Comparison of ENCODE assay signal across 19 mouse cellular contexts in the genomic region with DNA sequence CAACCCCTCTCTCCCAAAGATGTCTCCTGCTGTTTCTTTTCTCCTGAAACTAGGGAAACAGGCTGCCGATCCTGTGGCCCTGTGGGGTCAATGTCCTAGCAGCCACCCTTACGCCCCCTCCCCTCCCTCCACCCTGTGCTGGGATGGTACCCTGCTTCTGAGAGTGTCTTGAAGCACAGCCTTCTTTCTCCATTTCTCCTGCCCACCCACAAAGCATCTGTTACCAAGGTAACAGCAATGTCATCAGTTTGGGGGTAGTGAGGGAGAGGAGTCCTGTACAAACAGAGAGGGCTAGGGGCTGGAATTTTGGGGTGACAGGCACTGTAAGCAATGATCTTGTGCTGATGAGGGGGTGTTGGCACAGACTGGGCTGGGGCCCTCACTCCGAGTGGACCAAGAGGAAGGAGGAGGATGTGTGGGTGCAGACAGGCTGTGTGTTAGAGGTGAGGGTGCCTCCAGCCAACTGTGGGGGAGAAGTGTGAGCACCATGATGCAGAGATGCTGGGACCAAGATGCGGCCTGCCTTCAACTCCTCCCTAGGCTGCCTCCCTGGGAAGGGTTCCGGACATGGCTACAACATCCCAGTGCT. TPM values are rescaled to one million over a fixed set of nuclear protein-coding genes. Genes with fewer than 3 reads are reported as not detected.
DNase-seq lines count a peak whose midpoint lies in the region; ATAC-seq and TF ChIP-seq lines count a peak whose summit lies in the region.
"Had no signal": no experiment of that assay in that cellular context is flagged by ENCODE, and none has a peak within 500 bp of the region (broad histone marks: within the 10 kb centered on the region; RNA-seq: fewer than 3 reads in every experiment).

No protein-coding gene starts in this region.

- H3ac ChIP-seq in myocyte (ENCODE audit: control insufficient read depth, insufficient read length): no peak overlapping the region

- no peak overlapping the region for H3K4me2 ChIP-seq in forebrain, postnatal 0 days (ENCODE audit: low read depth)
- no peak overlapping the region for H3K4me2 ChIP-seq in forebrain, embryonic 11.5 days (ENCODE audit: low read depth, low read length, severe bottlenecking)
- H3K4me2 ChIP-seq in neural tube, embryonic 11.5 days (ENCODE audit: low read depth): no peak overlapping the region
- H3K4me2 ChIP-seq in myocyte (ENCODE audit: low read depth): peak overlapping the region; percentile 42
- H3K4me2 ChIP-seq: hindbrain, embryonic 15.5 days; liver, embryonic 12.5 days; lung, embryonic 14.5 days had no signal

- ATAC-seq in forebrain, postnatal 0 days: peak; percentile 23; the same call in 1 of the 2 replicates
- no peak for ATAC-seq in forebrain, embryonic 11.5 days (replicated peaks; ENCODE audit: low FRiP score)
- ATAC-seq in neural tube, embryonic 11.5 days (ENCODE audit: insufficient read depth, low FRiP score, low TSS enrichment): no peak
- ATAC-seq: forebrain, embryonic 14.5 days; liver, embryonic 12.5 days had no signal

- no peaks in the 10 kb centered on the region for H3K79me2 ChIP-seq in myocyte (ENCODE audit: control insufficient read depth, insufficient read depth)

- DNase-seq in forebrain, postnatal 0 days: no peak
- no peak for DNase-seq in forebrain, embryonic 11.5 days (ENCODE audit: low spot score)
- DNase-seq in left cerebral cortex, adult 18-20 months (ENCODE audit: low spot score in 2 of 2): peak; percentile 50 to 68
- no peak for DNase-seq in left cerebral cortex, postnatal 10 days (ENCODE audit: extremely low spot score in 1 of 2, low spot score in 2 of 2)
- DNase-seq in neural tube, embryonic 11.5 days (ENCODE audit: low spot score): peak; percentile 6
- DNase-seq in neural tube, embryonic 10.5 days (ENCODE audit: extremely low spot score, low spot score): no peak
- DNase-seq in ovary, postnatal 14 days (ENCODE audit: low spot score): no peak
- DNase-seq: adrenal gland, adult 8-10 months; cerebellum, postnatal 25 days; kidney, adult 11 months; kidney, postnatal 10 days; lung, embryonic 14.5 days; lung, postnatal 4 days had no signal

- H3K27me3 ChIP-seq in forebrain, postnatal 0 days (ENCODE audit: insufficient read depth, low read length): 0 out of 2 replicates have a peak, but pooled peaks cover 5% of the 10 kb centered on the region
- H3K27me3 ChIP-seq in forebrain, embryonic 11.5 days (ENCODE audit: control insufficient read depth, insufficient read depth, low read length): peaks cover 2% of the 10 kb centered on the region; the same call in 1 of the 2 replicates
- H3K27me3 ChIP-seq in neural tube, embryonic 11.5 days (ENCODE audit: control insufficient read depth, insufficient read depth, low read length): no peaks in the 10 kb centered on the region
- no peaks in the 10 kb centered on the region for H3K27me3 ChIP-seq in myocyte (ENCODE audit: control insufficient read depth, insufficient read depth, insufficient read length)
- H3K27me3 ChIP-seq: CH12.LX had no signal

- no peaks in the 10 kb centered on the region for H3K36me3 ChIP-seq in forebrain, postnatal 0 days (ENCODE audit: insufficient read depth)
- H3K36me3 ChIP-seq in forebrain, embryonic 11.5 days (ENCODE audit: control insufficient read depth, insufficient read depth, low read length): no peaks in the 10 kb centered on the region
- H3K36me3 ChIP-seq in neural tube, embryonic 11.5 days (ENCODE audit: control insufficient read depth, insufficient read depth, low read length): no peaks in the 10 kb centered on the region
- no peaks in the 10 kb centered on the region for H3K36me3 ChIP-seq in myocyte (ENCODE audit: control insufficient read depth, insufficient read depth)
- H3K36me3 ChIP-seq: hindbrain, embryonic 15.5 days; liver, embryonic 12.5 days had no signal

- H3K4me1 ChIP-seq in forebrain, postnatal 0 days (ENCODE audit: insufficient read depth): no peaks in the 10 kb centered on the region
- no peaks in the 10 kb centered on the region for H3K4me1 ChIP-seq in forebrain, embryonic 11.5 days (replicated peaks; ENCODE audit: control insufficient read depth, insufficient read depth, low read length)
- H3K4me1 ChIP-seq in neural tube, embryonic 11.5 days (ENCODE audit: control insufficient read depth, insufficient read depth, low read length): no peaks in the 10 kb centered on the region; the same call in 1 of the 2 replicates
- H3K4me1 ChIP-seq: liver, embryonic 12.5 days had no signal

- no peak overlapping the region for H3K27ac ChIP-seq in forebrain, postnatal 0 days (ENCODE audit: low read depth, low read length)
- H3K27ac ChIP-seq in forebrain, embryonic 11.5 days (ENCODE audit: low read depth, low read length): no peak overlapping the region
- no peak overlapping the region for H3K27ac ChIP-seq in neural tube, embryonic 11.5 days (ENCODE audit: low read depth, low read length)
- H3K27ac ChIP-seq: hindbrain, embryonic 15.5 days; liver, embryonic 12.5 days; stomach, postnatal 0 days had no signal

- TF ChIP-seq CTCF in forebrain, postnatal 0 days (IDR thresholded peaks at IDR 0.05; ENCODE audit: low read depth): no peak

- no peak overlapping the region for H3K9ac ChIP-seq in forebrain, postnatal 0 days
- H3K9ac ChIP-seq in forebrain, embryonic 11.5 days (ENCODE audit: low read length): no peak overlapping the region
- H3K9ac ChIP-seq in neural tube, embryonic 11.5 days (ENCODE audit: low read length): no peak overlapping the region
- H3K9ac ChIP-seq: hindbrain, embryonic 15.5 days; liver, embryonic 12.5 days; lung, embryonic 14.5 days had no signal

- intact Hi-C loops in left cerebral cortex, postnatal 10 days (cut with DNase I): no loop called here

- 76% methylated on average over 5 of the region's 5 CpGs for WGBS in forebrain, postnatal 0 days
- WGBS in forebrain, embryonic 11.5 days: 79% methylated on average over 4 of the region's 5 CpGs
- 79% methylated on average over 5 of the region's 5 CpGs for WGBS in neural tube, embryonic 11.5 days

- TF ChIP-seq POLR2A in myocyte (IDR thresholded peaks at IDR 0.05; ENCODE audit: insufficient read length, low read depth): no peak

- no peaks in the 10 kb centered on the region for H3K9me3 ChIP-seq in forebrain, postnatal 0 days (ENCODE audit: low read length)
- no peaks in the 10 kb centered on the region for H3K9me3 ChIP-seq in forebrain, embryonic 11.5 days (ENCODE audit: control insufficient read depth, low read length)
- H3K9me3 ChIP-seq in neural tube, embryonic 11.5 days (ENCODE audit: control insufficient read depth, low read length): no peaks in the 10 kb centered on the region
- H3K9me3 ChIP-seq: hindbrain, embryonic 15.5 days; liver, embryonic 12.5 days had no signal

- no peak overlapping the region for H3K4me3 ChIP-seq in forebrain, postnatal 0 days (ENCODE audit: low read depth, low read length)
- H3K4me3 ChIP-seq in forebrain, embryonic 11.5 days (ENCODE audit: low read depth, low read length): no peak overlapping the region
- no peak overlapping the region for H3K4me3 ChIP-seq in neural tube, embryonic 11.5 days (ENCODE audit: low read depth, low read length)
- H3K4me3 ChIP-seq in myocyte: no peak overlapping the region
- H3K4me3 ChIP-seq: hindbrain, embryonic 15.5 days; liver, embryonic 12.5 days had no signal

TF ChIP-seq in myocyte, 11 proteins besides CTCF, POLR2A, EP300 and RAD21:
- TF ChIP-seq E2F4 (IDR thresholded peaks at IDR 0.05; ENCODE audit: insufficient read depth) (no peak), MYOG (IDR thresholded peaks at IDR 0.05; ENCODE audit: control insufficient read depth in 1 of 3, insufficient read depth in 1 of 3, insufficient read length in 2 of 3, low read depth in 2 of 3) (no peak), POLR2AphosphoS2 (IDR thresholded peaks at IDR 0.05; ENCODE audit: insufficient read length, low read depth) (no peak), MYOD1 (IDR thresholded peaks at IDR 0.05; ENCODE audit: control insufficient read depth in 1 of 3, insufficient read length in 2 of 3, low read depth in 2 of 3) (no peak), TCF3 (IDR thresholded peaks at IDR 0.05; ENCODE audit: insufficient read length, low read depth) (no peak), CEBPB (IDR thresholded peaks at IDR 0.05; ENCODE audit: insufficient read depth, poor library complexity, severe bottlenecking) (no peak), MAX (IDR thresholded peaks at IDR 0.05; ENCODE audit: low read depth) (no peak), REST (IDR thresholded peaks at IDR 0.05; ENCODE audit: insufficient read depth, insufficient read length) (no peak), SRF (IDR thresholded peaks at IDR 0.05; ENCODE audit: control insufficient read depth, insufficient read length, low read depth) (no peak), TCF12 (IDR thresholded peaks at IDR 0.05; ENCODE audit: insufficient read depth, poor library complexity, severe bottlenecking) (no peak), USF1 (IDR thresholded peaks at IDR 0.05; ENCODE audit: low read depth) (no peak)

RNA-seq across cellular contexts. Expression of a gene that starts 6.9 kb away (rescaled TPM):
- 2.8 and 3.8 TPM in 2 replicates for total RNA-seq in forebrain, postnatal 0 days (2014; rRNA removed)
- 2.0 and 2.1 TPM in 2 replicates for polyA plus RNA-seq in forebrain, postnatal 0 days (2015; fragmentation: Nextera tagmentation; extraction: Ambion mirVana)
- polyA plus RNA-seq in forebrain, embryonic 11.5 days (2014; fragmentation: Nextera tagmentation; extraction: Ambion mirVana): 0.81 and 0.86 TPM in 2 replicates
- total RNA-seq in left cerebral cortex, adult 18-20 months (2021): 100 to 1,000 TPM in 1 of 2 experiments, 10 to 100 TPM in 1; 86.3 to 109 TPM
- total RNA-seq in left cerebral cortex, postnatal 10 days (2021): 10 to 100 TPM; 15.3 to 17.7 TPM
- 6.6 and 6.8 TPM in 2 replicates for polyA plus RNA-seq in neural tube, embryonic 11.5 days (2014; fragmentation: Nextera tagmentation; extraction: Ambion mirVana)
- polyA plus RNA-seq in myocyte (2012; fragmentation: generic; extraction: Trizol): 41.7 TPM
- total RNA-seq: CH12.LX had no signal

RNA-seq across cellular contexts. Expression of a gene that starts 33.7 kb away (rescaled TPM):
- 793 and 1,371 TPM in 2 replicates for total RNA-seq in forebrain, postnatal 0 days (2014; rRNA removed)
- polyA plus RNA-seq in forebrain, postnatal 0 days (2015; fragmentation: Nextera tagmentation; extraction: Ambion mirVana): 687 and 897 TPM in 2 replicates
- polyA plus RNA-seq in forebrain, embryonic 11.5 days (2014; fragmentation: Nextera tagmentation; extraction: Ambion mirVana): 897 and 919 TPM in 2 replicates
- 100 to 1,000 TPM; 627 to 650 TPM for total RNA-seq in left cerebral cortex, adult 18-20 months (2021)
- total RNA-seq in left cerebral cortex, postnatal 10 days (2021): 100 to 1,000 TPM; 571 to 605 TPM
- 926 and 968 TPM in 2 replicates for polyA plus RNA-seq in neural tube, embryonic 11.5 days (2014; fragmentation: Nextera tagmentation; extraction: Ambion mirVana)
- 2,972 TPM for polyA plus RNA-seq in myocyte (2012; fragmentation: generic; extraction: Trizol)

RNA-seq across cellular contexts. Expression of a gene that starts 37.4 kb away (rescaled TPM):
- 64.1 and 76.4 TPM in 2 replicates for total RNA-seq in forebrain, postnatal 0 days (2014; rRNA removed)
- polyA plus RNA-seq in forebrain, postnatal 0 days (2015; fragmentation: Nextera tagmentation; extraction: Ambion mirVana): 49.4 and 57.2 TPM in 2 replicates
- polyA plus RNA-seq in forebrain, embryonic 11.5 days (2014; fragmentation: Nextera tagmentation; extraction: Ambion mirVana): 9.6 and 11.1 TPM in 2 replicates
- 100 to 1,000 TPM; 154 to 170 TPM for total RNA-seq in left cerebral cortex, adult 18-20 months (2021)
- 100 to 1,000 TPM; 118 to 121 TPM for total RNA-seq in left cerebral cortex, postnatal 10 days (2021)
- polyA plus RNA-seq in neural tube, embryonic 11.5 days (2014; fragmentation: Nextera tagmentation; extraction: Ambion mirVana): 15.2 and 15.8 TPM in 2 replicates
- polyA plus RNA-seq in myocyte (2012; fragmentation: generic; extraction: Trizol): 163 TPM

Comparison
In these comparisons a context has a peak if more than half of its experiments do, and no peak if none do; other contexts are left out.
1. DNase-seq: peak in left cerebral cortex, adult 18-20 months (2 of 2) and neural tube, embryonic 11.5 days (single experiment); none in forebrain, postnatal 0 days (single experiment), forebrain, embryonic 11.5 days (single experiment), left cerebral cortex, postnatal 10 days (0 of 2), neural tube, embryonic 10.5 days (single experiment) and ovary, postnatal 14 days (single experiment).